Mouse (Mus musculus) MEL (cell line): ENCODE measurements around the gene Gpr119. TPM values are rescaled to one million over a fixed set of nuclear protein-coding genes. Genes with fewer than 3 reads are reported as not detected.

Source experiments
- DNase-seq: peaks from one replicate; pipeline ENCODE4 v3.0.0; 2011; ENCODE audit warnings: low read depth, low spot score
- H3K27ac ChIP-seq: 2 replicates; pipeline ENCODE4 v1.5.1; 2012; ENCODE audit warnings: low read depth, mild to moderate bottlenecking, control low read depth, low read length, moderate library complexity; ENCODE audit not compliant: control insufficient read depth
- H3K27me3 ChIP-seq, 2 experiments: fragments of 150-350 bp in 1 of 2; sonication (generic) in 1 of 2; 2 replicates each; pipeline ENCODE4 v1.6.1; 2012; ENCODE audit warnings: low read length in 2 of 2, mild to moderate bottlenecking in 2 of 2, improper control_type of control experiment in 1 of 2, moderate library complexity in 1 of 2; ENCODE audit not compliant: insufficient read depth in 2 of 2, control insufficient read depth in 1 of 2
- H3K36me3 ChIP-seq, 2 experiments: 2 replicates each; pipeline ENCODE4 v1.6.1; 2012 to 2014; ENCODE audit warnings: low read length in 2 of 2, improper control_type of control experiment in 1 of 2, inconsistent platforms in 1 of 2, mild to moderate bottlenecking in 1 of 2; ENCODE audit not compliant: insufficient read depth in 2 of 2, control insufficient read depth in 1 of 2
- H3K4me1 ChIP-seq, 2 experiments: fragments of 150-350 bp in 1 of 2; sonication (generic) in 1 of 2; 2 replicates each; pipeline ENCODE4 v1.6.1; 2012; ENCODE audit warnings: low read length in 2 of 2, improper control_type of control experiment in 1 of 2, mild to moderate bottlenecking in 1 of 2; ENCODE audit not compliant: insufficient read depth in 2 of 2, control insufficient read depth in 1 of 2
- H3K4me3 ChIP-seq, 2 experiments: fragments of 150-350 bp in 1 of 2; sonication (generic) in 1 of 2; 2 replicates each; pipeline ENCODE4 v1.5.1; 2012; ENCODE audit warnings: low read depth in 2 of 2, low read length in 2 of 2, mild to moderate bottlenecking in 2 of 2, moderate library complexity in 2 of 2, control low read depth in 1 of 2, improper control_type of control experiment in 1 of 2; ENCODE audit not compliant: control insufficient read depth in 1 of 2, insufficient read depth in 1 of 2
- H3K79me2 ChIP-seq: 2 replicates; pipeline ENCODE4 v1.6.1; 2012; ENCODE audit warnings: mild to moderate bottlenecking, low read length, moderate library complexity; ENCODE audit not compliant: control insufficient read depth, poor library complexity, insufficient read depth
- H3K9ac ChIP-seq: 2 replicates; pipeline ENCODE4 v1.6.1; 2012; ENCODE audit warnings: low read depth, mild to moderate bottlenecking, control low read depth, low read length, moderate library complexity; ENCODE audit not compliant: control insufficient read depth, poor library complexity, severe bottlenecking
- H3K9me3 ChIP-seq: fragments of 150-350 bp; sonication (generic); replicated peaks from 2 replicates; pipeline ENCODE4 v1.6.1; 2012; ENCODE audit warnings: mild to moderate bottlenecking, low read length, improper control_type of control experiment, moderate library complexity; ENCODE audit not compliant: insufficient read depth
- CHD2 ChIP-seq: IDR thresholded peaks from 2 replicates; pipeline ENCODE4 v1.6.1; 2011; ENCODE audit warnings: low read length, improper control_type of control experiment
- CTCF ChIP-seq, 3 experiments: IDR thresholded peaks in 2 of 3; conservative IDR thresholded peaks in 1 of 3; 2 replicates each; pipeline ENCODE4 v1.5.1; 2011 to 2012; ENCODE audit warnings: low read length in 3 of 3, low read depth in 2 of 3, mild to moderate bottlenecking in 2 of 3, improper control_type of control experiment in 1 of 3, inconsistent platforms in 1 of 3, mixed read lengths in 1 of 3, moderate library complexity in 1 of 3; ENCODE audit not compliant: control insufficient read depth in 1 of 3, insufficient read depth in 1 of 3, poor library complexity in 1 of 3, severe bottlenecking in 1 of 3
- E2F4 ChIP-seq: IDR thresholded peaks from 2 replicates; pipeline ENCODE4 v1.6.1; 2011; ENCODE audit warnings: low read depth, low read length, improper control_type of control experiment, borderline replicate concordance
- ELF1 ChIP-seq: IDR thresholded peaks from 2 replicates; pipeline ENCODE4 v1.6.1; 2014; ENCODE audit warnings: low read depth, mild to moderate bottlenecking, inconsistent platforms, low read length, improper control_type of control experiment, moderate library complexity
- EP300 ChIP-seq, 2 experiments: IDR thresholded peaks; 2 replicates each; pipeline ENCODE4 v1.6.1; 2011; ENCODE audit warnings: improper control_type of control experiment in 2 of 2, low read length in 2 of 2, low read depth in 1 of 2, mild to moderate bottlenecking in 1 of 2
- ETS1 ChIP-seq: IDR thresholded peaks from 2 replicates; pipeline ENCODE4 v1.6.1; 2012; ENCODE audit warnings: low read depth, mild to moderate bottlenecking, inconsistent platforms, low read length, improper control_type of control experiment, moderate library complexity
- GABPA ChIP-seq: IDR thresholded peaks from 2 replicates; pipeline ENCODE4 v1.6.1; 2012; ENCODE audit warnings: low read depth, mild to moderate bottlenecking, inconsistent platforms, low read length, improper control_type of control experiment, moderate library complexity
- GATA1 ChIP-seq: IDR thresholded peaks from 2 replicates; pipeline ENCODE4 v1.6.1; 2011; ENCODE audit warnings: low read depth, low read length, improper control_type of control experiment
- HCFC1 ChIP-seq: IDR thresholded peaks from 2 replicates; pipeline ENCODE4 v1.6.1; 2012; ENCODE audit warnings: low read depth, mild to moderate bottlenecking, inconsistent platforms, low read length, improper control_type of control experiment, moderate library complexity
- KAT2A ChIP-seq: conservative IDR thresholded peaks from 2 replicates; pipeline ENCODE4 v1.6.1; 2012; ENCODE audit warnings: low read depth, low read length, improper control_type of control experiment, inconsistent platforms
- MAZ ChIP-seq: IDR thresholded peaks from 2 replicates; pipeline ENCODE4 v1.6.1; 2012; ENCODE audit warnings: low read depth, mild to moderate bottlenecking, inconsistent platforms, low read length, improper control_type of control experiment
- MEF2A ChIP-seq: IDR thresholded peaks from 2 replicates; pipeline ENCODE4 v1.6.1; 2014; ENCODE audit warnings: low read depth, mild to moderate bottlenecking, inconsistent platforms, low read length, improper control_type of control experiment; ENCODE audit not compliant: poor library complexity, insufficient replicate concordance, severe bottlenecking; ENCODE audit errors: extremely low read depth
- MYB ChIP-seq: IDR thresholded peaks from 2 replicates; pipeline ENCODE4 v1.6.1; 2011; ENCODE audit warnings: mild to moderate bottlenecking, low read depth, low read length, improper control_type of control experiment
- POLR2A ChIP-seq, 2 experiments: IDR thresholded peaks; 2 replicates each; pipeline ENCODE4 v1.6.1; 2011 to 2012; ENCODE audit warnings: low read length in 2 of 2, mild to moderate bottlenecking in 2 of 2, control low read depth in 1 of 2, improper control_type of control experiment in 1 of 2, low read depth in 1 of 2, moderate library complexity in 1 of 2; ENCODE audit not compliant: control insufficient read depth in 1 of 2, insufficient read depth in 1 of 2, poor library complexity in 1 of 2
- POLR2AphosphoS5 ChIP-seq: IDR thresholded peaks from 2 replicates; pipeline ENCODE4 v1.6.1; 2012; ENCODE audit warnings: low read depth, borderline replicate concordance, mild to moderate bottlenecking, inconsistent platforms, low read length, moderate library complexity, mixed read lengths
- SMC3 ChIP-seq: IDR thresholded peaks from 2 replicates; pipeline ENCODE4 v1.6.1; 2011; ENCODE audit warnings: low read depth, low read length, improper control_type of control experiment
- TAL1 ChIP-seq: IDR thresholded peaks from 2 replicates; pipeline ENCODE4 v1.6.1; 2012; ENCODE audit warnings: mild to moderate bottlenecking, inconsistent platforms, low read length, moderate library complexity, mixed read lengths
- TCF12 ChIP-seq: IDR thresholded peaks from 2 replicates; pipeline ENCODE4 v1.6.1; 2014; ENCODE audit warnings: low read depth, mild to moderate bottlenecking, inconsistent platforms, low read length, improper control_type of control experiment, moderate library complexity
- USF2 ChIP-seq, 2 experiments: IDR thresholded peaks; 2 replicates each; pipeline ENCODE4 v1.6.1; 2011 to 2012; ENCODE audit warnings: improper control_type of control experiment in 2 of 2, low read length in 2 of 2, borderline replicate concordance in 1 of 2, inconsistent platforms in 1 of 2, low read depth in 1 of 2, mild to moderate bottlenecking in 1 of 2; ENCODE audit not compliant: insufficient read depth in 1 of 2
- ZKSCAN1 ChIP-seq: IDR thresholded peaks from 2 replicates; pipeline ENCODE4 v1.6.1; 2012; ENCODE audit warnings: low read depth, mild to moderate bottlenecking, inconsistent platforms, low read length, improper control_type of control experiment, moderate library complexity
- ZMIZ1 ChIP-seq: IDR thresholded peaks from 2 replicates; pipeline ENCODE4 v1.6.1; 2012; ENCODE audit warnings: low read depth, mild to moderate bottlenecking, inconsistent platforms, low read length, improper control_type of control experiment, moderate library complexity
- ZNF384 ChIP-seq: IDR thresholded peaks from 2 replicates; pipeline ENCODE4 v1.6.1; 2012; ENCODE audit warnings: low read depth, mild to moderate bottlenecking, inconsistent platforms, low read length, improper control_type of control experiment
- polyA plus RNA-seq, 2 experiments: library from polyadenylated mRNA; stranded (reverse) in 1 of 2; unstranded in 1 of 2; fragments of >175 nt in 1 of 2; fragments of >200 nt in 1 of 2; gene quantifications; 2 replicates each; pipeline versions ENCODE4 v1.2.1 to v1.2.4; 2012; ENCODE audit warnings: low replicate concordance in 2 of 2, low read depth in 1 of 2; ENCODE audit not compliant: insufficient read length in 2 of 2, insufficient read depth in 1 of 2, missing spikeins in 1 of 2
- total RNA-seq: library from RNA; depleted of rRNA; stranded (reverse); fragments of 300-350 nt; gene quantifications from 2 replicates; pipeline ENCODE4 v1.2.3, GENCODE M21; 2012

Gpr119 gene
- total and polyA plus RNA-seq, 3 experiments = not detected

DNA sequence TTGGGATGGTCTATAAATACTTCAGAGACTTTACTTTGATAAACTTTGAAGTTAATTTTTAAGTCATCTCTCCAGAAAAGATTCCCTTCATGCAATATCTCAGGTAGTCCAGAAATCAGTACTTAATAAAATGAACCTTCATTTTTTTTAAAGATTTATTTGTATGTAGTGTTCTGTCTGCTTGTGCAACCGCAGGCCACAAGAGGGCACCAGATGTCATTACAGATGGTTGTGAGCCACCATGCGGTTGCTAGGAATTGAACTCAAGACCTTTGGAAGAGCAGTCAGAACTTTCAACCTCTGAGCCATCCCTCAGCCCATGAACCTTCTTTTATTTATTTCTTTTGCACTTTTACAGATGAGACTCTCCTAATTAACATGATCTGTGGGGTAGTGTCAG, 37.2 kb downstream of the Gpr119 start:
- Histone ChIP-seq H3K4me3 (no peak overlapping the region), H3K36me3 (no peaks in the 10 kb centered on the region), H3K4me1 (no peaks in the 10 kb centered on the region), H3K9me3 (no peaks in the 10 kb centered on the region), H3K9ac (no peak overlapping the region), H3K79me2 (no peaks in the 10 kb centered on the region), H3K27ac (no peak overlapping the region), H3K27me3 (no peaks in the 10 kb centered on the region)
- DNase-seq = peak; percentile 45
- TF ChIP-seq ELF1 = no peak
- TF ChIP-seq CTCF (IDR thresholded peaks at IDR 0.05 in 2 of 3, conservative IDR thresholded peaks at IDR 0.05 in 1 of 3; ENCODE audit: control insufficient read depth in 1 of 3, insufficient read depth in 1 of 3, low read depth in 2 of 3, low read length in 3 of 3, poor library complexity in 1 of 3, severe bottlenecking in 1 of 3) = peak; percentile 35 to 59 (median 53)
- 0 out of 2 replicates have a peak, but pooled peaks have one; percentile 14 for TF ChIP-seq ZNF384
- peak; percentile 19; the same call in 1 of the 2 replicates for TF ChIP-seq SMC3

DNA sequence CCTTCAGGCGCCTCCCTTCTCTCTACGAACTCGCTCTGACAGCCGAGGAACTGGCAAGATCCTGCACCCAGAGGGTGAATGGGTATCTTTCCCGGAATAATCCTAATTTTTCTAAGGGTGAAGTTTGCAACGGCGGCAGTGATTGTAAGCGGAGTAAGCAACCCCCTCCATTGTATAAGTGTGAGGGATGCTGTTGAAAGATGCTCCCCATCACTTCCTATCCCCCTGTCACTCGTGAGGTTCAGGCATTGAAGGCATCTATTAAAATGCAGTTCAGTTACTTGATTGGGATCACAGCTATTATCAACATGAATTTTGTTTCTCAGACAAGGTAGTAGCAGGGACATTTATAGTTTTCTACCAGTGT, 50.2 kb downstream of the Gpr119 start:
- Histone ChIP-seq H3K27me3 (no peaks in the 10 kb centered on the region), H3K4me1 (no peaks in the 10 kb centered on the region; a peak in 1 of 4 replicates), H3K9ac (peak overlapping the region; percentile 46), H3K27ac (no peak overlapping the region), H3K4me3 (peak overlapping the region; percentile 72 to 91), H3K36me3 (no peaks in the 10 kb centered on the region; a peak in 1 of 4 replicates), H3K9me3 (no peaks in the 10 kb centered on the region), H3K79me2 (no peaks in the 10 kb centered on the region)
- DNase-seq = no peak
- no peak for TF ChIP-seq ZMIZ1
- TF ChIP-seq KAT2A = no peak
- TF ChIP-seq POLR2AphosphoS5 = no peak
- TF ChIP-seq POLR2A (IDR thresholded peaks at IDR 0.05; ENCODE audit: control insufficient read depth in 1 of 2, insufficient read depth in 1 of 2, low read depth in 1 of 2, low read length in 2 of 2, poor library complexity in 1 of 2) = no peak
- no peak for TF ChIP-seq ZNF384
- no peak for TF ChIP-seq GATA1
- no peak for TF ChIP-seq ZKSCAN1
- no peak for TF ChIP-seq CTCF (IDR thresholded peaks at IDR 0.05 in 2 of 3, conservative IDR thresholded peaks at IDR 0.05 in 1 of 3; ENCODE audit: control insufficient read depth in 1 of 3, insufficient read depth in 1 of 3, low read depth in 2 of 3, low read length in 3 of 3, poor library complexity in 1 of 3, severe bottlenecking in 1 of 3)
- TF ChIP-seq MYB = no peak
- TF ChIP-seq MAZ = no peak
- no peak for TF ChIP-seq TCF12
- TF ChIP-seq ETS1 = no peak
- TF ChIP-seq MEF2A = no peak
- no peak for TF ChIP-seq HCFC1
- no peak for TF ChIP-seq USF2 (IDR thresholded peaks at IDR 0.05; ENCODE audit: borderline replicate concordance in 1 of 2, insufficient read depth in 1 of 2, low read depth in 1 of 2, low read length in 2 of 2)
- TF ChIP-seq EP300 (IDR thresholded peaks at IDR 0.05; ENCODE audit: low read depth in 1 of 2, low read length in 2 of 2) = no peak
- TF ChIP-seq TAL1 = no peak
- no peak for TF ChIP-seq GABPA
- TF ChIP-seq E2F4 = no peak
- no peak for TF ChIP-seq CHD2
